Mouse (Mus musculus) G1E (cell line): Measurements from ENCODE around the gene Fam107a.

Experiments
- CTCF ChIP-seq: IDR thresholded peaks from 2 replicates; pipeline ENCODE4 v1.5.1; 2012; ENCODE audit warnings: low read depth, low read length, inconsistent platforms, mixed read lengths
- GATA1 ChIP-seq: IDR thresholded peaks from 2 replicates; pipeline ENCODE4 v1.6.1; 2012; ENCODE audit warnings: borderline replicate concordance, low read length, inconsistent platforms, mixed read lengths
- POLR2AphosphoS5 ChIP-seq: IDR thresholded peaks from 2 replicates; pipeline ENCODE4 v1.6.1; 2012; ENCODE audit warnings: low read depth, low read length, inconsistent platforms; ENCODE audit not compliant: insufficient replicate concordance

DNA sequence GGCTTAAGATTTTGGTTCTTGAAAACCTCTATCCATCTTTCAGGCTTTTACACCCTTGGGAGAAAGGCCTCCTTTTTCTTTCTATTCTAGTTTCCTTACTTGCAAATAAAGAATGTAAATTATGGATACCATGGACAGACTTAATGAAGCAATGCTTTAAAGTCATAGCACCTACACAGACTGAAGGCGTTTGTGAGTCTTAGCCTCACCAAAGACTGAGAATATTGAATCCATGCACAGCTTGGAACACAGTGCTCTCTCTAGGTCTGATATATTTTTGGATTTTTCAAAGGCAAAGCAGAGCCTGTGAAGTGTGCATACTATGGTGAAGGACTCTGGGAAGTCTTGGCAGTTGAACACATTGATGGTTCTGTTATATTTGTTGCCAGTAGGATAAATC is 68.6 kb downstream of the Fam107a start:
- TF ChIP-seq CTCF (no peak), GATA1 (no peak), POLR2AphosphoS5 (no peak)
